Mouse (Mus musculus) embryonic facial prominence, embryonic 14.5 days (tissue): ENCODE results near the gene Epc2. TPM values are rescaled to one million over a fixed set of nuclear protein-coding genes. Genes with fewer than 3 reads are reported as not detected.

Experiments
- ATAC-seq: fragments of 200-750 bp; cut with Nextera tagmentation; 2 replicates; pipeline ENCODE4 v1.8.0; 2017; ENCODE audit warnings: low read depth, moderate number of reproducible peaks, moderate TSS enrichment
- DNase-seq: peaks from one replicate; pipeline ENCODE4 v3.0.0-alpha.2; 2015; ENCODE audit warnings: low spot score
- H3K27ac ChIP-seq: fragments of 300-500 bp; sonication (generic); replicated peaks from 2 replicates; pipeline ENCODE4 v1.5.1; 2014; ENCODE audit warnings: low read depth, mild to moderate bottlenecking, low read length, moderate library complexity
- H3K27me3 ChIP-seq: fragments of 300-500 bp; sonication (generic); replicated peaks from 2 replicates; pipeline ENCODE4 v1.6.1; 2014; ENCODE audit warnings: low read length; ENCODE audit not compliant: control insufficient read depth, insufficient read depth
- H3K36me3 ChIP-seq: fragments of 300-500 bp; sonication (generic); 2 replicates; pipeline ENCODE4 v1.6.1; 2014; ENCODE audit warnings: low read length, mixed read lengths; ENCODE audit not compliant: control insufficient read depth, insufficient read depth
- H3K4me1 ChIP-seq: fragments of 300-500 bp; sonication (generic); 2 replicates; pipeline ENCODE4 v1.6.1; 2014; ENCODE audit warnings: antibody characterized with exemption, low read length; ENCODE audit not compliant: control insufficient read depth, insufficient read depth
- H3K4me2 ChIP-seq: fragments of 300-500 bp; sonication (generic); 2 replicates; pipeline ENCODE4 v1.6.1; 2014; ENCODE audit warnings: low read depth, mild to moderate bottlenecking, low read length, moderate library complexity, mixed read lengths
- H3K4me3 ChIP-seq: fragments of 300-500 bp; sonication (generic); 2 replicates; pipeline ENCODE4 v1.5.1; 2014; ENCODE audit warnings: low read depth, mild to moderate bottlenecking, low read length
- H3K9ac ChIP-seq: fragments of 300-500 bp; sonication (generic); 2 replicates; pipeline ENCODE4 v1.6.1; 2014; ENCODE audit warnings: low read depth, mild to moderate bottlenecking, low read length, moderate library complexity, mixed read lengths
- H3K9me3 ChIP-seq: fragments of 300-500 bp; sonication (generic); 2 replicates; pipeline ENCODE4 v1.6.1; 2016; ENCODE audit warnings: low read length; ENCODE audit not compliant: control insufficient read depth
- WGBS: fragments of 180-500 bp; shearing (Covaris S2); extraction: QIAGEN DNeasy Blood & Tissue Kit; methylation state at CpG from one replicate; pipeline ENCODE4 v1.1.7; 2014; 5-methylcytosine and 5-hydroxymethylcytosine counted together
- polyA plus RNA-seq: library from polyadenylated mRNA; unstranded; fragments of >200 nt; fragmentation: Nextera tagmentation; extraction: Ambion mirVana; gene quantifications from 2 replicates; pipeline ENCODE4 v1.2.1, GENCODE M21; 2014

The Epc2 gene
- polyA plus RNA-seq, 1 experiment from 2014 or later, result 8.3 TPM

DNA sequence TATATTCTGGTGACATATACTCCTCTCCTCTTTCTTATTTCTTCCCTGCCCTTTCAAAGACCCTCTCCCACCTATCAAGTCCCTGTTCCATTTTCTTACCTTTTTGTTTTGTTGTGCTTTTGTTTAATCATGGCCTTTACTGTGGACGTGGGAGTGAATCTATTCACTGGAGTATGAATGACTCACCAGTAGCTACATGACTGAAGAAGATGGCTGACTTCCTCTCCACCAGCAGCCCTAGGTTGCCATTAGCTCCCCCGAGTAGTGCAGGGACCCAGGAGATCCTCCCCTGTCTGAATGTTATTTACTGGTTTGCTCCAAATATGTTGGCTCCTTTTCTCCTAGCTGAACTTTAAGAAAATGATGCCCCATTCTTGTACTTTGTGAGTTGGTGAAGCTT is 86.8 kb downstream of the Epc2 start:
- Histone ChIP-seq H3K9me3 (no peaks in the 10 kb centered on the region), H3K27ac (no peak overlapping the region), H3K36me3 (peaks cover 31% of the 10 kb centered on the region), H3K9ac (no peak overlapping the region), H3K4me3 (no peak overlapping the region), H3K4me2 (no peak overlapping the region), H3K27me3 (no peaks in the 10 kb centered on the region), H3K4me1 (no peaks in the 10 kb centered on the region)
- WGBS, result 79% methylated on average over 2 of the region's 2 CpGs
- ATAC-seq (no peak), DNase-seq (no peak)

DNA sequence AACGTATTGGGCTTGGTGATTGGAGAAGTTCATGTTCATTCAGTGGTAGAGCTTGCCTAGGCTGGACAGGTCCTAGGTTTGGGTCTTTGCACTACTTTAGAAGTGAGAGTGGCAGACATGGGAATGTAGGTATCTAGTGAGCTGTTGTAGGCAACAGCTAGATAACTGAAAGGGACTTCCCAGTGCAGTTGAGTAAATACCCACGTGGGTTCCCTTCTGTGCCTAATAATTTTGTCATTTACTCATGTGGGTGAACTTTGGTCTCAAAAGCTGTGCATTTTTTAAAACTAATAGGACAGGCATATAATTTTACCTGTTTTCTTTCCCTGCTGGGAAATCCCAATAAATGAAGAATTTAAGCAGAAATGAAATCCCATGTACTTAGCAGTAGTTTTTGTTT is 88.5 kb downstream of the Epc2 start:
- ATAC-seq (no peak), DNase-seq (no peak)
- Histone ChIP-seq H3K9ac (no peak overlapping the region), H3K27ac (no peak overlapping the region), H3K9me3 (no peaks in the 10 kb centered on the region), H3K4me3 (no peak overlapping the region), H3K4me2 (no peak overlapping the region), H3K36me3 (peaks cover 28% of the 10 kb centered on the region), H3K4me1 (no peaks in the 10 kb centered on the region), H3K27me3 (no peaks in the 10 kb centered on the region)
- 84% methylated on average over 2 of the region's 2 CpGs for WGBS

- DNase-seq, result no peak
- no peaks in the 10 kb centered on the region for H3K27me3 ChIP-seq
- H3K4me1 ChIP-seq, result no peaks in the 10 kb centered on the region
- H3K9me3 ChIP-seq, result no peaks in the 10 kb centered on the region
- WGBS, result 57% methylated on average over 5 of the region's 5 CpGs
- H3K4me3 ChIP-seq, result no peak overlapping the region
- H3K27ac ChIP-seq, result no peak overlapping the region
- no peak for ATAC-seq
- H3K4me2 ChIP-seq, result no peak overlapping the region
- H3K9ac ChIP-seq, result no peak overlapping the region
- peaks cover 51% of the 10 kb centered on the region for H3K36me3 ChIP-seq
Observed at GRCm38 (mm10) chr2:49547813-49548212, 96.5 kb downstream of the Epc2 start.

DNA sequence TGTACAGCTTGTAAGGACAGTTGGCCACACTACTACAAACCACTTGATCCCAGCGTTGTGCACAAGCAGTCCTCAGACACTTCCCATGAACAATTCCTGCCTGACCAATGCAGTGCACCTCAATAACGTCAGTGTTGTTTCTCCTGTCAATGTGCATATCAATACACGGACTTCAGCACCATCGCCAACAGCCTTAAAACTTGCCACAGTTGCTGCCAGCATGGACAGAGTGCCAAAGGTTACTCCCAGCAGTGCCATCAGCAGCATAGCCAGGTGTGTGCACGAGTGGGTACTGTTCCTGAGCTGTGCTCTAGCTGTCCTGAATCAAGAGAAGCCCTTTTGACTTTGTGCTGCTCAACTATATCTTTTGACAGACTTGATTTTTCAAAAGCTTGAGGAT is 97.2 kb downstream of the Epc2 start:
- 87% methylated on average over 5 of the region's 5 CpGs for WGBS
- H3K36me3 ChIP-seq, result peaks cover 51% of the 10 kb centered on the region
- H3K9me3 ChIP-seq, result no peaks in the 10 kb centered on the region
- no peak overlapping the region for H3K9ac ChIP-seq
- H3K4me1 ChIP-seq, result no peaks in the 10 kb centered on the region
- no peak for DNase-seq
- H3K27ac ChIP-seq, result no peak overlapping the region
- H3K4me2 ChIP-seq, result no peak overlapping the region
- ATAC-seq, result no peak
- no peak overlapping the region for H3K4me3 ChIP-seq
- no peaks in the 10 kb centered on the region for H3K27me3 ChIP-seq

GRCm38 (mm10) chr2:49553096-49553495 is 101.8 kb downstream of the Epc2 start:
- Histone ChIP-seq H3K36me3 (peaks cover 35% of the 10 kb centered on the region), H3K9me3 (no peaks in the 10 kb centered on the region), H3K27ac (no peak overlapping the region), H3K27me3 (no peaks in the 10 kb centered on the region), H3K4me1 (no peaks in the 10 kb centered on the region), H3K9ac (no peak overlapping the region), H3K4me2 (no peak overlapping the region), H3K4me3 (no peak overlapping the region)
- DNase-seq (no peak), ATAC-seq (no peak)
- WGBS, result 90% methylated on average over 2 of the region's 2 CpGs

DNA sequence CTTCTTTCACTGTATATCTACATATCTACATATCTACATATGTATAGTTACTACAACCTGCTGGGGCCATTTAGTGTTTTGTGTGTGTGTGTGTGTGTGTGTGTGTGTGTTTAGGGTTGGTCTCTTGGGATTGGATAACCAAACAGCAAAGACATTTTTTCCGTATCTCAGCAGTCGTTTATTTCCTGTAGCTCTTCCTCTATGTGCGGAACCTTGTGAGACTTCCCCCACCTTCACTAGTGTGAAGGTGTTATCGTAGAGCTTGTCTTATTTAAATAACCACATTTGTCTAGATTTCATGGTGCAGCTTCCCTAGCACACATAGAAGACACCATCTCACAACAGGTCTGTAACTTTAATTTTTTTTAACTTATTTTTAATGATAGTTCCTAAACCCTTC is 106.1 kb downstream of the Epc2 start:
- no peaks in the 10 kb centered on the region for H3K27me3 ChIP-seq
- no peak overlapping the region for H3K4me3 ChIP-seq
- no peak overlapping the region for H3K4me2 ChIP-seq
- DNase-seq, result no peak
- ATAC-seq, result no peak
- peaks cover 12% of the 10 kb centered on the region; the same call in 1 of the 2 replicates for H3K36me3 ChIP-seq
- whole genome bisulfite sequencing, result 90% methylated on average over 4 of the region's 4 CpGs
- no peak overlapping the region for H3K9ac ChIP-seq
- H3K27ac ChIP-seq, result no peak overlapping the region
- H3K9me3 ChIP-seq, result no peaks in the 10 kb centered on the region
- H3K4me1 ChIP-seq, result no peaks in the 10 kb centered on the region

GRCm38 (mm10) chr2:49558361-49558760 is 107.1 kb downstream of the Epc2 start:
- Histone ChIP-seq H3K9me3 (no peaks in the 10 kb centered on the region), H3K27ac (no peak overlapping the region), H3K4me2 (no peak overlapping the region), H3K4me3 (no peak overlapping the region), H3K27me3 (no peaks in the 10 kb centered on the region), H3K9ac (no peak overlapping the region), H3K36me3 (peaks cover 12% of the 10 kb centered on the region; the same call in 1 of the 2 replicates), H3K4me1 (no peaks in the 10 kb centered on the region)
- 89% methylated on average over 3 of the region's 3 CpGs for WGBS
- DNase-seq, result no peak
- ATAC-seq, result no peak

- no peaks in the 10 kb centered on the region for H3K36me3 ChIP-seq
- H3K4me1 ChIP-seq, result no peaks in the 10 kb centered on the region
- ATAC-seq (no peak), DNase-seq (no peak)
- no peaks in the 10 kb centered on the region for H3K27me3 ChIP-seq
- no peak overlapping the region for H3K9ac ChIP-seq
- no peaks in the 10 kb centered on the region for H3K9me3 ChIP-seq
- no peak overlapping the region for H3K27ac ChIP-seq
- no peak overlapping the region for H3K4me3 ChIP-seq
- WGBS, result 83% methylated on average over 10 of the region's 10 CpGs
- no peak overlapping the region for H3K4me2 ChIP-seq
Observed at GRCm38 (mm10) chr2:49562688-49563350, 111.5 kb downstream of the Epc2 start.
